Mouse (Mus musculus): ENCODE measurements at regions not wholly inside any gene's neighbourhood (a gene's known extent, or its start where the extent isn't known, plus 50 kb on each side); places are given as distances from the start of the nearest gene placed in this dataset.

- TF ChIP-seq USF1 (IDR thresholded peaks at IDR 0.05; ENCODE audit: low read depth) (no peak), E2F4 (IDR thresholded peaks at IDR 0.05; ENCODE audit: insufficient read depth) (no peak), MAX (IDR thresholded peaks at IDR 0.05; ENCODE audit: low read depth) (no peak), POLR2A (IDR thresholded peaks at IDR 0.05; ENCODE audit: insufficient read length, low read depth) (no peak), MYOD1 (IDR thresholded peaks at IDR 0.05; ENCODE audit: control insufficient read depth in 1 of 3, insufficient read length in 2 of 3, low read depth in 2 of 3) (no peak), TCF12 (IDR thresholded peaks at IDR 0.05; ENCODE audit: insufficient read depth, poor library complexity, severe bottlenecking) (no peak), TCF3 (IDR thresholded peaks at IDR 0.05; ENCODE audit: insufficient read length, low read depth) (no peak), CEBPB (IDR thresholded peaks at IDR 0.05; ENCODE audit: insufficient read depth, poor library complexity, severe bottlenecking) (no peak)
Observed at GRCm38 (mm10) chr4:68367983-68368382, 586.2 kb downstream of the Brinp1 start.
